Mouse (Mus musculus): ENCODE measurements around the gene 4930558K02Rik.

The 4930558K02Rik gene

GRCm38 (mm10) chr1:161951009-161951779 is 28.2 kb downstream of the 4930558K02Rik start:
- no peak for DNase-seq (ENCODE audit: low spot score)

GRCm38 (mm10) chr1:161942082-161942481 is 37.4 kb downstream of the 4930558K02Rik start:
- no peak for DNase-seq (ENCODE audit: low spot score)

- no peak for DNase-seq (ENCODE audit: low spot score)
These were observed 47.1 kb downstream of the 4930558K02Rik start for GRCm38 (mm10) chr1:161932286-161932685.

GRCm38 (mm10) chr1:161931817-161932216 is 47.6 kb downstream of the 4930558K02Rik start:
- DNase-seq (ENCODE audit: low spot score), result no peak

GRCm38 (mm10) chr1:161931313-161931712 is 48.1 kb downstream of the 4930558K02Rik start:
- no peak for DNase-seq (ENCODE audit: low spot score)

GRCm38 (mm10) chr1:161927976-161928375 is 51.5 kb downstream of the 4930558K02Rik start:
- no peak for DNase-seq (ENCODE audit: low spot score)

- no peak for DNase-seq (ENCODE audit: low spot score)
These were observed 54.1 kb downstream of the 4930558K02Rik start for GRCm38 (mm10) chr1:161925281-161925805.

- no peak for DNase-seq (ENCODE audit: low spot score)
These were observed 55.1 kb downstream of the 4930558K02Rik start for GRCm38 (mm10) chr1:161924321-161924720.

GRCm38 (mm10) chr1:161921928-161922327 is 57.5 kb downstream of the 4930558K02Rik start:
- no peak for DNase-seq (ENCODE audit: low spot score)

- DNase-seq (ENCODE audit: low spot score), result no peak
These were observed 58.7 kb downstream of the 4930558K02Rik start for GRCm38 (mm10) chr1:161920475-161921454.

- no peak for DNase-seq (ENCODE audit: low spot score)
These were observed 59.8 kb downstream of the 4930558K02Rik start for GRCm38 (mm10) chr1:161919594-161919993.

GRCm38 (mm10) chr1:161918682-161919372 is 60.6 kb downstream of the 4930558K02Rik start:
- DNase-seq (ENCODE audit: low spot score), result no peak

GRCm38 (mm10) chr1:161917940-161918484 is 61.4 kb downstream of the 4930558K02Rik start:
- no peak for DNase-seq (ENCODE audit: low spot score)

- no peak for DNase-seq (ENCODE audit: low spot score)
These were observed 63.4 kb downstream of the 4930558K02Rik start for GRCm38 (mm10) chr1:161916036-161916435.

GRCm38 (mm10) chr1:161913648-161913984 is 65.8 kb downstream of the 4930558K02Rik start:
- DNase-seq (ENCODE audit: low spot score), result no peak

- DNase-seq (ENCODE audit: low spot score), result no peak
These were observed 66.3 kb downstream of the 4930558K02Rik start for GRCm38 (mm10) chr1:161912940-161913647.

- DNase-seq (ENCODE audit: low spot score), result no peak
These were observed 70.4 kb downstream of the 4930558K02Rik start for GRCm38 (mm10) chr1:161909074-161909473.

GRCm38 (mm10) chr1:161907795-161908457 is 71.5 kb downstream of the 4930558K02Rik start:
- no peak for DNase-seq (ENCODE audit: low spot score)

GRCm38 (mm10) chr1:161907111-161907510 is 72.3 kb downstream of the 4930558K02Rik start:
- no peak for DNase-seq (ENCODE audit: low spot score)

GRCm38 (mm10) chr1:161902692-161903452 is 76.6 kb downstream of the 4930558K02Rik start:
- no peak for DNase-seq (ENCODE audit: low spot score)
